Mouse (Mus musculus) brain, embryonic 14.5 days (tissue): ENCODE measurements around the gene I830077J02Rik.

Experiments
- CTCF ChIP-seq: fragments of 200-500 bp; IDR thresholded peaks from 2 replicates; pipeline ENCODE4 v1.5.1; 2012; ENCODE audit warnings: inconsistent platforms, mild to moderate bottlenecking, moderate library complexity, borderline replicate concordance; ENCODE audit not compliant: insufficient read depth, insufficient read length; ENCODE audit errors: extremely low read depth
- POLR2A ChIP-seq: fragments of 200-500 bp; IDR thresholded peaks from 2 replicates; pipeline ENCODE4 v1.6.1; 2012; ENCODE audit warnings: mild to moderate bottlenecking, inconsistent platforms, borderline replicate concordance; ENCODE audit not compliant: poor library complexity, insufficient read depth, insufficient read length, severe bottlenecking; ENCODE audit errors: extremely low read depth

DNA sequence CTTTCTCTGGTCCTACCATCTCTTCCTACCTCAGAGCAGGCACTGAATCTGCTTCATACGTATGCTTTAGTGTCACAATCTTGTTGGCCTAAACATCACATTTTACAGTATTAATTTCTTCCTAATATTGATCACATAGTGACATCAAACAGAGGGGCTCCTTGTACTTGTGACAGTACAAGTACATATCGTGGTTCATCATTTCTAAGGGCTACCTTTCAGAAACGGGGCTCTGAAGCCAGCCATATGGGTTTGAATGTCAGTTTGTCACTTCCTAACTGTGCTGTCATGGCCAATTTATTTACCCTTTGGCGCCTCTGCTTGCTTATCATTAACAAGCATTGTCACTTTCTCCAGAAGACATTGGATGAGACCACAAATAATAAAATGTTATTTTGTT, 31.0 kb downstream of the I830077J02Rik start:
- TF ChIP-seq CTCF (no peak), POLR2A (no peak)
